Mouse (Mus musculus): Measurements from ENCODE around the gene Asb17. TPM values are rescaled to one million over a fixed set of nuclear protein-coding genes. Genes with fewer than 3 reads are reported as not detected.

Asb17 gene
- not detected for polyA plus RNA-seq (2014; fragmentation: Illumina TruSeq; extraction: RNeasy Lipid Tissue Mini Kit (QIAGEN cat#74804); ENCODE audit: low read depth, low replicate concordance)

GRCm38 (mm10) chr3:153844030-153844429 is at the start of gene Asb17:
Asb17 (plus strand) TSS chr3:153844209.

Other genes starting within 250 kb of the Asb17 start
- gene St6galnac3, start 119.0 kb upstream of the Asb17 start, polyA plus RNA-seq (2014; fragmentation: Illumina TruSeq; extraction: RNeasy Lipid Tissue Mini Kit (QIAGEN cat#74804); ENCODE audit: low read depth, low replicate concordance): 2.0 TPM
- gene Msh4, start 61.9 kb downstream of the Asb17 start, polyA plus RNA-seq (2014; fragmentation: Illumina TruSeq; extraction: RNeasy Lipid Tissue Mini Kit (QIAGEN cat#74804); ENCODE audit: low read depth, low replicate concordance): not detected
- 65.9 TPM for gene Rabggtb, start 68.8 kb downstream of the Asb17 start, polyA plus RNA-seq (2014; fragmentation: Illumina TruSeq; extraction: RNeasy Lipid Tissue Mini Kit (QIAGEN cat#74804); ENCODE audit: low read depth, low replicate concordance)
- gene Acadm, start 100.4 kb downstream of the Asb17 start, polyA plus RNA-seq (2014; fragmentation: Illumina TruSeq; extraction: RNeasy Lipid Tissue Mini Kit (QIAGEN cat#74804); ENCODE audit: low read depth, low replicate concordance): 399 TPM
- not detected for gene Slc44a5, start 129.2 kb downstream of the Asb17 start, polyA plus RNA-seq (2014; fragmentation: Illumina TruSeq; extraction: RNeasy Lipid Tissue Mini Kit (QIAGEN cat#74804); ENCODE audit: low read depth, low replicate concordance)